Mouse (Mus musculus) monocyte, adult 2 months (primary cell): ENCODE results near the gene Itgae.
A peak's percentile ranks its signal among the peaks of the same experiment; 100 is the strongest.

Experiments
- DNase-seq, 2 experiments: peaks; one replicate each; pipeline ENCODE4 v3.0.0; 2022; ENCODE audit warnings: low spot score in 2 of 2, low read depth in 1 of 2

The Itgae gene

DNA sequence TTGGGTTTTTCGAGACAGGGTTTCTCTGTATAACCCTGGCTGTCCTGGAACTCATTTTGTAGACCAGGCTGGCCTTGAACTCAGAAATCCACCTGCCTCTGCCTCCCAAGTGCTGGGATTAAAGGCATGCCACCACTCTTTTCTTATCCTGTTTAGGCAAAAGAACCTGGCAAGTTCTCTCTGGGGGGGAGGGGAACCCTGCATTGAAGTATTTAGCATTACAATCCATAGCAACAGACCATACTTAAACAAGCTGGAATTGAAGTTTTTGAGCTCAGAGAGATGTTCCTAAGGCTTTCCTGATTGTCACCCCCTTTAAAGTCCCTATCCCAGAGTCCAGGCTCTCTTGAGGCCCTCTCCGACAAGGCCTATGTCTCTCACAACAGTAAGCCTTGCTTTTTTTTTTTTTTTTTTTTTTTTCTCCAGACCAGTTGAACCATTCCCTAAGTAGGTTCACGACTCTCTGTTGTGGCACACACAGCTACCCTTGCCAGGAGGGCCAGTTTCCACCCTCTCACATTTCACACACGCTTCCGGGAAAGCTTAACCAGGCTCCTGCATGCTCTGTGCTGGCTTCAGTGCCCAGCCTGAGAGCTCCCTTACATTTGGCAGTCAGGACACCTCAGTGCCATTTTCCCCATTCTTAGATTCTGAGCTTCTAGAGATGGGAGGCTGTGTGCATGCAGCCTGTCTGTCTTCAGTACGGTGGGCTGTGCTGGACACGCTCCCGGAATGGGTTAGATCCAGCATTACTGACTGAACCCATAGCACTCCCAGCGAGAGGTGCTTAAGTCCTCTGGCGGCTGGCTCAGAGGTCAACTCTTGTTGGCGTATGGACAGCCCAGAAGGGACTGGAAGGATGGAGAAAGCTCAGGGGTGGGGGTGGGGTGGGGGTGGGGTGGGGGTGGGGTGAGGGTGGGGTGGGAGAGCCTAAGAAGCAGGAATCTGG, 55.9 kb downstream of the Itgae start:
- DNase-seq = no peak

DNA sequence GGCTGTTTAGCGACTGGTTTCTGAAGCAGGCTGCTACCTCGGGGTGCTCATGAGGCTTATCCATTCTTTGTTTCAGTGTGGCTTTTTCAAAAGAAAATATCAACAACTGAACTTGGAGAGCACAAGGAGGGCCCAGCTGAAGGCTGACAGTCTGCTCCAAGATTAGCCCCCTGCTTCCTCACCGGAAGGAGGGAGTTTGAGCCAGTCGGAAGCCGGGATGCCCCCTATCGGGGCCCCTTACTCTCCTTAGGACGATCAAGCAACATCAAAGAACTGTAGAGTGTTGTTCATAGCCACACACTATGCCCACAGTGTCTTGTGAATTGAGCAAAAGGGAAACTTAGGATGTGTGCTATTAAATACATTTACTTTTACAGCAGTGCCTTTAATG, 56.6 kb downstream of the Itgae start:
- no peak for DNase-seq

DNA sequence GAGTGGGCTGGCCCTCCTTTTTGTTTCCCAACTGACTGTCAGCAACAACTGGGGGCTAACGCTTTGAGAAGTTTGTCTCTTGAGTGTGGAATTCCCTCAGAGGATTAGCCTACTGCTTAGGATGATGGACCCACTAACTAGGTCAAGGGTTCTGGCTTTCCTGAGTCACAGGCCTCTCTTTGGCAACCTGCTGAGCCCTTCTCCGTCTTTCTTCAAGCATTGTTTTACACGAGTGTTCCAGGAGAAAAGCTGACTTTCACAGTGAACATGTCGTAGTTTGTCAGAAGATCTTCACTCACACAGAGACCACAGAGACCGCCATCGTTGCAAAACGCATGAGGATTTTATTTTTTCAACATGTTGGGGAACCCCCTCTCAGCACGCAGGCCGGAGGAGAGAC, 57.8 kb downstream of the Itgae start:
- no peak for DNase-seq

DNA sequence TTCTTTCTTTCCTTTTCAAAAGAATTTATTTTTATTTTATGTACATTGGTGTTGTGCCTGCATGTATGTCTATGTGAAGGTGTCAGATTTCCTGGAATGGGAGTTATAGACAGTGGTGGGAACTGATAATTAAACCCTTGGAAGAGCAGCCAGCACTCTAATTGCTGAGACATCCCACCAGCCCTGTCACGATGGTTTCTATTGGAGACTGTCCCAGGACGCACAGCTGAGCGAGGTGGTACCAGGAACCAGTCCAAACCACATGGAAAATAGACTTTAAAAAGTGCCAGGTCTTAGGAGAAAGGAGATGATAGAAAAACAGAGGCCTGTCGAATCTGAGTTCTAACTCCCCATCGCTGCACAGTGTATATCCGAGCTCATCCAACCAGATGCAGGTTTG, 64.7 kb downstream of the Itgae start:
- DNase-seq = no peak

DNA sequence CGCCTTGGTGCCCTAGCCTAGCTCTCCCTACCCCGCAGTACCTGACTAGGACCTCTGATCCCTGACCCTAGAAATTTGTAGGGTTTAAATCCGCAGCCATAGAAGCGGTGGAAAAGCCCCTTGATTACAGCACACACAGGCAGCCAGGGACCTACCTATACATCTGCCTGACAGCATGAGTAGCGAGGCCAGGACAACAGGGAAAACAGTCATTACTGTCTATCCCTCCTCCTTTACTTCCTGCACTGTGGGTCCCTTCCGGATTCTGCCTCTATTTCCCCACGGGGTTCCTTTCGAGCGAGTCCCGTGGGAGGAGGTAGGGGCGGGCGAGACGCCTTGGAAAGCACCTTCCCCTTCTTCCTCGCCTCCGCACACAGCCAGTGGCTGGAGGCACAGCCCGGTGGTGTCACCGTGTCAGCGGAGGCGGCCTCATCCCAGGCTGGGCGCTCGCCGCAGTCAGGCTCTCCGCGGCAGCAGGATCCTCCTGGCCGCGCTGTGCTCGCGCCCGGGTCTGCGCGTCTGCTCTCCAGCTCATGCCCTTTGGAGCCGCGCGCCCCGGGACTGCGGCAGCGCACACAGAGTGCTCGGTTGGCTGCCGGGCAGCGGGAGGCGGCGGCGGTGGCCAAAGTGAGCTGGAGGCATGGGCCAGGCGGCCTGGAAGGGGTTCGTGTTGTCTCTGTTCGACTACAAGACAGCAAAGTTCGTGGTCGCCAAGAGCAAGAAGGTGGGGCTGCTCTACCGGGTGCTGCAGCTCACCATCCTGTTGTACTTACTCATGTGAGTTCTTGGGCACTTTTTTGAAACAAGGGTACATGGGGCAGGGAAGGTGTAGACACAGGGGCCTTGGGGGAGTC, 69.8 kb downstream of the Itgae start, which contains the start of gene P2rx5:
TSS of gene P2rx5 (plus strand) at position 465 of the 854 bp plus-strand sequence.
- no peak for DNase-seq

DNA sequence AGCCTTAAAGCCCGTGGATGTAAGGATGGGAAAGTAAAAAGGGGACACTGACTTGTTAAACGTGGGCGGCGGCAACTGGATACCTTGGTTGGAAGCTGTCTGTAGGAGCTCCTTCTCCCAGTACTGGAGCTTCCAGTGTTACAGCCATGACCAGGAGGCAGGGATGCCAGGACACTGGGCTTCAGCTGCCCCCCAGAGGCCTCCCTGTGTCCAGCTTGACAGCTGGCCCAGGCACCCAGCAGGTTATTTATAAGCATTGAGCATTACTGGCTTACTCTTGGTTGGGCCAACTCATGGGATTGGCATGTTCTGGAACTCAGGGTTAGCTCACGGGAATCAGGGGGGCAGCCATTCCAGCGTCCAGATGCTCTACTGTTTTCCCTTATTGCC, 70.4 kb downstream of the Itgae start:
- no peak for DNase-seq

DNA sequence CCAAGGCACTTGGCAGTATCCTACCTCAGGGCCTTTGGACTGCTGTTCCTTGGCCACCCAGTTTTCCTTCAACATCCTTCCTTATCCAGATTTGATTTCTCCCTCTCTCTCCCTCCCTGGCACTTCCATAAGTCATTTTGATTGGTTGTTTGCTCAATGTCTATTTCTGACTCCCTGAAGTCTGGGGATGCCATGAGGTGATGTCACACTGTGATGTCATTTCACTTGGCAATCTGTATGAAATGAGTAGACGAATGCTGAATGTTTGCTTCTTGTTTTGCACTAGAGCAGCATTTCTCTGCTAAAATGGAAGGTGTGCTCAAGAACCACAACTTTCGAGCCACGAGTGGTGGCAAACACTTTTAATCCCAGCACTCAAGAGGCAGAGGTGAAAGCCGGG, 71.2 kb downstream of the Itgae start:
- no peak for DNase-seq

DNA sequence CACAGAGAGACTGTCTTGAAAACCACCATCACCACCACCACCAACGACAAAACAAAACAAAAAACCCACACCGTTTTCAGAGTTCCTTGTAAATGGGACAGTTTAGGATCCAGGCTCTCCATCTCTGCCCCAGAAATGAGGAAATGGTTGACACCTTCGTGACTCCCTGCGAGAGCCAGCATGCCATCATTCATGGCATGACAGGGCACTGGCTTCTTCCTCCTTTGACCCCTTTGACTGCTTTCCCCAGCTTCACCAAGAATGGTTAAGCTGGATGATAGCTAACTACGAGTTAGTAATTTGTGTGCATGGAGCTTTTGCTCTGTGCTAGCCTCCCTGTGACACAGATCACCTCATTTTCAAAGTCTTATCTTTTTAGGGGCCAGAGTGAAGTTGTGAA, 71.9 kb downstream of the Itgae start:
- DNase-seq = no peak

DNA sequence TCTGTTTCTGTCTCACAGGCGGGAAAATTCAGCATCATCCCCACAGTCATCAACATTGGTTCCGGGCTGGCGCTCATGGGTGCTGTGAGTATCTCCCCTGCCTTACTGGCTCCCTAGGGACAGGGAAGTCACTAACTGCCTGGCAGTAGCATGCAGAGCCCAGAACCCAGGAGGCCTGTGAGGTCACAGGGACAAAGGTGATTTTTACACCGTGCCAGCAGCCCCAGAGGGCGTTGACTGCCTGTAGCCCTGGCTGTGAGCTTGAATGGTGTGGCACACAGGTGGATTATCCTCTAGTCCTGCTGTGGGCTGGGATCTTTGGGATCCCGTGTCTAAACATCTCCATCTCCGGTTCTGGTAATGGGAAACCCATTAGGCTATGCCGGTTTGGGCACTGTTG, 77.7 kb downstream of the Itgae start:
- no peak for DNase-seq

DNA sequence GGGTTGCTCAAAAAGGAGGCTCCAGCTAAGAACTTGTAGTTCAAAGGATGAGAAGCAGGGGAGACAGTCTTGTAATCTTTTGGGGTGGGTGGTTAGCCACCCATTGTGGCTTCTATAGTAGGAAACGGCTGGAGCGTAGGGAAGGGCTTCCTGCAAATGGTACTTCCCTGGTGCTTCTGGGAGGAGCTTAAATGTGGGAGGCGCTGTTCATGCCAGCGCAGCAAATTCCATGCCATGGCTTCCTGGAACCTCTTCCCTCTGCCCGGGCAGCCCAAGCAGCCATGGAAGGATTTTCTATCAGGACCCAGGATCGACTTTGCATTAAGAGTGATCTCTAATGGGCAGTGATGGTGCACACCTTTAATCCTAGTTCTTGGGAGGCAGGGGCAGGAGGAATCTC, 78.2 kb downstream of the Itgae start:
- no peak for DNase-seq

DNA sequence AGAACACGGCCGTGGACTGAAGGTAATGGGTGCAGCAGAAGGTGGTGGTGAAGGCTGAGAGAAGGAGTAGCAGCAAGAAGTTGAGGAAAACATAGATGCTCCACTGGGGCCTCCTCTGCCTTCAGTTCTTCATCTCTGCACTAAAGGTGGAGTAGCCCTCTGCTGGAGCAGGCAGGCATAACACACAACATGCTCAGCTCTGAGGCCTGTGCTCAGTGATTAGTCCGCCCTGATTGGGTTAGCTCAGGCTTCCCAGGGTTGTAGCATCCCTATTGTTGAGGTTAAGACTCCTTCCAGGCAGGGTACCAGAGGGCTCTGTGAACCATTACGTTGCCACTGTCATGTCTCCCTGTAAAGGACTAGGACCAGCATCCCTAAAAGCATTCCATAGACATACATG, 78.8 kb downstream of the Itgae start:
- peak in 1 of 2 experiments; percentile 19 for DNase-seq

DNA sequence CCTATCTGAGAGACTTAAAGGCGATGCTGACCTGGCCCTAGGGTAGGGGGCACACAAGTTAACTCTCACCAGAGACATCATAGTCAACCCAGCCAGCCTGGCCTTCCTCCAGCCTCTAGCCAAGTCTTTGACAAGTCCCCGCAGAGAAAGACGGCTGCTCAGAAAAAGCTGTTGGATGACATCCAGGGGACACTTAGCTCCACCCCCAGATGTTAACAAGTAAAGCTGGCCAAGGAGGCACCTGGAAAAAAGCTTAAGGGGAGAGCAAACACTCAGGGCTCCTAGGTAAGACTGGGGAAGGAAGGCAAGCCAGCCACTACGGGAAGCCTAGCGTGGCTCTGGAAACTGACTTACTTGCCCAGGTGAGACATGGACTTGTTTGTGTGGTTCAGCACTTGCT, 81.8 kb downstream of the Itgae start:
- no peak for DNase-seq

DNA sequence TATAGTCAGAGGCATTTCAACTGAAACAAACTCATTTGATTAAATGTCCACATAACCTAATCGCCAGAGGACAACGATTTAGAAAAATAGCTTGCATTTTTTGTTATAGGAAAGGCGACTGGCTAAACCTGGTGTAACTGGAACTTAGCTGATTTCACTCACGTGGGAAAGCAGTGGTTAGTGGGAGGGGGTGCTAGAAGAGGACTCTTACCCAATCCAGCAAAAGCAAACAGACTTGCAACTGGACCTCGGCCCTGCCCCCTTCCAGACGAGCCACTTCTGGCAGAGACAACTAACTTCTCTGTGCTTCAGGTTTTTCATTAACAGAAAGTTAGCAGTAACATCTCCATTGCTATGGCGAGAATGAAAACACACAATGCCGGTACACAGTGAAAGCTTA, 85.2 kb downstream of the Itgae start:
- no peak for DNase-seq

DNA sequence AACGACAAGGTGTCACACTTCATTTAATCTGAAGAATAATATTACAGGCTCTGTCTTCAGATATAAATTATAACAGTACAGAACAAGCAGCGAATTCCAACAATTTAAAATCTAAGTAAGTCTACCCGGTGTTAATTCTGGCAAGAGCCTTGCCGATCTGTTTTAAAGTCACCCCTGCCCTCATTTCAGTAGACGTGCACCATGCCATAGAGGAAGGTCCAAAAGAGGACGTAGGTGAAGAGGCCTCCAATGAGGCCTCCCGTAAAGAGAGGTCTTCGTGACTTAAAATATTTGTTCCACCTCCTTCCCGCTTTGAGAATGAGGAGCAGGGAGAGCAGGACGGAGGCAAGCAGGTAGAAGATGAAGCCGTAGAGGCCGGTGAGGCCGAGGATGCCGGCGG, 85.8 kb downstream of the Itgae start:
- DNase-seq = peak in 1 of 2 experiments; percentile 21

DNA sequence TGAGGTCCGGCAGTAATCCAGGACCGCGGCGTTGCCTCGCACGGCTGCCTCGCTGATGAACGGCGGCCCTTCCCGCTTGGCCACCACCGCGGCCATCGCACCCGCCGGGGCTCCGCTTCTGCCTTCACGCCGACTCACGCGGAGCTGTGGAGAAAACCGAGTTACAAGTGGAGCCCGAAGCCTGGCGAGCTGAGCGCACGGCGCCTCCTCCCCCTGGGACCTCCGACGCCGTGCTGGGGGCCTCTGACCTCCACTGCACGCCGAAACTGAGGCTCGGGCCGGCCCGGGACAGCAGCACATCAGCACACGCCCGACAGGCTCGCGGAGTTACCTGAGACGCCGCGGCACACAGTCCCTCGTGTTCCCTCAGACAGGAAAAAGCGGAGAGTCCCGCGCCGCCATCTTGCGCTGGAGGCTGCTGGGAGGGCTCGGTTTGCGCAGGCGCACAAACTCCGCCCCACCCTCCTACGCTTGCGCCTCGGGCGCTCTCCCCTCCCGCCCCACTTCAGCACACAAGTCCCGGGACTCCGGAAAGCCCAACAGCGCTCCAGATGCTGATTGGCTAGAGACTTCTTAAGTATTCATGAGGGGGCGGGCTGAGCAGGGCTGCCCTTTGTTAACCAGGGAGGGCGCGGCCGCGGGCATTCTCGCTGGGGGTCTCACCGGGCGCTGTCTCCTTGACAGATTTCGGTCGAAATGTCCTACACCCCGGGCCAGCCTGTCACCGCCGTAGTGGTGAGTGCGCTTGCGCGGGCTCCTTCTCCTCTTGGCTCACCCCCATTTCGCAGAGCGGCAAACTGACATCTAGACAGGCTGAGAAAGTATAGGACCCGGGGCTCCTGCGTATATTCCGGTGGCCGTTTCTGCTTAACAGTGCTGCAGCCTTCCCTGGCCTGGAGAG, 86.5 kb downstream of the Itgae start, which contains the start of the genes Emc6 and Tax1bp3:
TSS of gene Emc6 (minus strand) at position 430 of the 901 bp plus-strand sequence.
TSS of gene Tax1bp3 (plus strand) at position 476 of the 901 bp plus-strand sequence.
- peak; percentile 91 to 92 for DNase-seq

DNA sequence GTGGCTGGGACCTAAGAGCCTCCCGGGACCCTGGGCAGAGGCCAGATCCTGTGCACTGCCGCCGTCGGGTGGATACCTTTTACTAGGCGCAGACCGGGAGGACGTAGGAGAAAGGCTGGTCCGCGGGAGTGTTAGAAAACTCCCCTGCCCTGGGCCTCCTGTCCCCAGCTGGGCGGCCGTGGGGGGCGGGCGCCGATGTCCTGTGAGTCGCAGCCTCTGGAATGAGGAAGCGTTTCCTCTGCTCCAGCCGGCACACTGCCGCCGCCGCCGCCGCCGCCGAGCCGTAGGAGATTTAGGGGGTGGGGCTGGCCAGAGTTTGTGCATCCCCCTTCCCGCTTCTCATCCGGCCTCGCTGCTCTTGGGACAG, 87.1 kb downstream of the Itgae start:
- peak in 1 of 2 experiments; percentile 52 for DNase-seq

DNA sequence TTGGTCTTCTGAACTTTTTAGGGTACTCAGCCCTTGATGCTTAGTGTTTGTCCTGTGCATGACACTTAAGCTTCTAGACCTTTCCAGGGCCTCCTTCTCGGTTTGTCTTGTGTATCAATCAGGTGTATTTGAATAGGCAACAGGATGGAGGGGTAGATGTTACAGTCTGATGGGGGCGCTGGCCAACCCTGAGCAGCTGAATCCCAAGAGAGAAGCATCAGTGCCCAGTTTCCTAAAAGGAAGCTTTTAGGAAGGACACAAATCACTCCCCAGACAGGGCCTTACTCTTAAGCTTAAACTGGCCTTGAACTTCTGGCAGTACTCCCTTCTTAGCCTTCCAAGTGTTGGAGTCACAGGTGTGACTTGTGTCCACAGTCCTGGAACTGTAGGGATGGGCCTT, 87.5 kb downstream of the Itgae start:
- DNase-seq = no peak

DNA sequence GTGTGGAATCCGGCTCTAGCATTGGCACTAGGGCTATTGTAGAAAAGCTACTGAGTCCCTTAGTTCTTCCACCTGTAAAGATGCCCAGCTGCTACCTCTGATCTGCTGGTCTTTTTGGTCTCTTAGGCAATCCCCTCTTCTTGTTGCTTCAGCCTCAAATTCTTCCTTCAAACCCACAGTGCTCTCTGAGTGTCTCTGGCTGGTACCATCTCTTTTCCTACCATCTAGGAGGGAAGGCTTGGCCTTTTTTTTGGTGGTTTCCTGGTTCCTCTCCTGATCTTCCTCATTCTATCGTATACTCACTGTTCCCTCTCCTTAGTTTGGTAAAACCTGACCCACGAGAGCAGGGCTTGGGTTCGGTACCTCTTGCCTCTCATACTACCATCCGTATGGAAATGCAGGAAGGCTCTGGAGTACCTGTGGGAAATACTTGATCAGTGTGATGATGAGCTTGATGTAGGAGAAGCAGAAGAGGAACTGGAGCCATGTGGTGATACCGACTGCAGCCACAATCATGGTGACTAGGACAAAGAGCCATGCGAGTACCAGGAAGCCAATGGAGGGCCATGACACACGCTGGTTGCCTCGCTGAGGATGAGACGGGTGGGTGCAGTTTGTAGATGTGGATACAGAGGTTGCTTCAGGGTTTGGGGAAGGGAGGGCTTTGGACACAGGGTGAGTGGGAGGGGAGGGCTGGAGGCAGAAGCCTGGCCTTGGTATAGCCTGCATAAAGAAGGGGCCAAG, 95.7 kb downstream of the Itgae start:
- no peak for DNase-seq

DNA sequence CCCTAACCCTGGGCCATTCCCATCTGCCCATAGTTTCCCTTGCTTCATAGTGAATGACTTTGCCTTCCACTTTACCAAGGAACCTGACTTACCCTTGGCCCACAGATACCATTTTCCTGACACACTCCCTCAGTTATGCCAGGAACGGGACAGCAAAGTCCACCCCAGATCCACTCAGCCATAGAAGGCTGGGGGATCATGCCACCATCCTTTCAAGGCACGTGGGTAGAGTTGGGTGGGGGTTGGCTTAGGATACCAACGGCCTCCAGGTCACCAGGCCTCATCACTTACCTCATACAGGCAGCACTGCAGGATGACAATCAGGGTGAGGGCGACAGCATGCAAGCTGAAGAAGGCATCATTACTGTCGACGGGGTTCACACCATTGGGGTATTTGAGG, 96.8 kb downstream of the Itgae start:
- no peak for DNase-seq

DNA sequence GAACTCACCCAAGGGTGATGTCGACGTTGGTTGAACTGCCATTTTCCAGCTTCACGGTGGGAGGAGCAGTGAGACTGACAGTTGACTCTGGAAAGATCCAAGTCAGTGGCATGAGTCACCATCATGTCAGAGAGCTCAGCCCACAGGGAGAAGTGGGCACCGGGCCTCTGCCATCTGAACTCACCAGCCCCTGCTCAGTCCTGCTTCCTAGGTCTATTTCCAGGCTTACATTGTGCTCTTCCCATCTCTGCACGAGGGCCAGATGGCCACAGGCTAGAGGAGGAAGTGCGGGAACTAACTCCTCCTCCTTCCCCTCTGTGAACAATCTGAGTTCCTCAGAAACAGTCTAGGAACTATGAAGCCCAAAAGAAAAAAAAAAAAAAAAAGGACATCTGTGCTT, 102.7 kb downstream of the Itgae start:
- DNase-seq = peak in 1 of 2 experiments; percentile 16
